Mouse (Mus musculus) G1E-ER4 (cell line): ENCODE data around the gene Ablim2. TPM values are rescaled to one million over a fixed set of nuclear protein-coding genes. Genes with fewer than 3 reads are reported as not detected.

ENCODE experiments used
- GATA1 ChIP-seq: IDR thresholded peaks from one replicate; pipeline ENCODE4 v1.8.0; 2012; ENCODE audit warnings: low read length, inconsistent platforms
- polyA plus RNA-seq: library from polyadenylated mRNA; stranded (reverse); fragments of >175 nt; gene quantifications from 2 replicates; pipeline ENCODE4 v1.2.3, GENCODE M21; 2012

The Ablim2 gene
- polyA plus RNA-seq, 1 experiment, result not detected

DNA sequence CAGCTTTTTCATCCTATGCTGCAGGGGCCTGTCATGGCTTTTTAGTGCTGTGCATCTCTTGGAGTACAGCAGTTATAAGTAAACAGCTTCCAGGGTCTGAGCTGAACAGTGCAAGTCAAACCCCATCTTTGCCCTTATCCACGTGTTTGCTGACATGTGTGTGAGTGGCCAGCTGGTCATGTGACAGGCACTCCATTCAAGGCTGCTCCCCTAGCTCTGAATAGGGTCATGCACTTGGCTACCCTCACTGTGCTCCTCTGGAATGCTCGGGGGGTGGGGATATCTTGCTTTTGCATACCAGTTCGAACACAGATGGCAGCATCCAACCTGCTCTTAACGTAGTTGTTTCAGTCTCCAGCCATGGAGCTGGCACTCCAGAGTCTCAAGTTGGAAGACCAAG, 115.7 kb downstream of the Ablim2 start:
- no peak for TF ChIP-seq GATA1

DNA sequence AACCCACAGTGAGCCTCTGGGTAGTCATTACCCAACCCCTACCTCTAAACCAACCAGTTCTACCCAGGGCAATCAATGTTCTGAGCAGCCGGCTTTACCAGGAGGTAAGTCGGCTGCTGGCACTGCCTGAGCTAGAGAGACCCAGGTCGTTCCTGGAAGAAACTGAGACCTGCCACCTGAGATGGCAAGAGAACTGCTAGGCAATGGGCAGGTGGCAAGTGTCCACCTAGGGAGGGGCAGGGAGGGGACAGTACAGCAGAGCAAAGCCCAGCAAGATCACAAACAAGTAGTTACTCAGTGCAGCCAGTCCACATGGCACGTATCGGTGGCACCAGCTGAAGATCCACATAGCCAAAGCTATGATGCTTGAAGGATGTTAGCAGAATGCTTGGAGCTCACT, 118.6 kb downstream of the Ablim2 start:
- TF ChIP-seq GATA1, result no peak

DNA sequence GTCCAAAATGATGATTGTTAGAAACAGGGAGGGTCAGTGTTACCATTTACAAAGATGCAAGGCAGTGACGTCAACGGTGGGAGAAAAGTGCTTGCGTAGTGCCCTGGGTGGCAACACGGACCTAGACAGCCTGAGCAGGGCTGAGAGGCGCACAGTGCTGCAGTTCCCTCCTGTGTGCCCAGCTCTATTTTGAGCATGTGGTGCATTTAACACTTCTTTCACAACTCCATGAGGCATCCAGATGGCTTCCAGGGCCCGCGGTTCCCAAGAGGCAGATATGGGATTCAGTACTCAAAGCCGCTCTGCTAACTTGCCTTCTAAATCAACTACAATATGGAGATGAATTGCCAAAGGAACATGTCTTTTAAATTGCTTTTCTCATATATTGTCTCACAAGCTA, 121.5 kb downstream of the Ablim2 start:
- no peak for TF ChIP-seq GATA1

DNA sequence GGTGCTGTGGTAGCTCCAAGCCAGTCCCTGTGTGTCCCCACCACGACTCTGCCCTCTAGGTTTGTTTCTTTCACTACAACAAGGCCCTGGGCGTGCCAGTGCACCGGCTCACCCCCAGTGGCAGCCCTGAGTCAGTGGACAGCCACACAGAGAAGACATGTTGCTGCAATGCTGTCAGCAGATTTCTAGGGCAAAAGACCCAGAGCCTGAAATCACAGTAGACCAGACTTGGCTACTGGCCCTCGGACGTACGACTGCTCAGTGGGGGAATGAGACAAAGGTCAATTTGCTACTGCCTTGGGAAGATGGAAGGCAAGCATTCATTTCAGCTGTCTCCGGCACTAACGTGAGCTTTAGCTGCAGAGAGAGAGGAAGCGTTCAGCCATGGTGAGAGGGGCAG, 124.7 kb downstream of the Ablim2 start:
- no peak for TF ChIP-seq GATA1

DNA sequence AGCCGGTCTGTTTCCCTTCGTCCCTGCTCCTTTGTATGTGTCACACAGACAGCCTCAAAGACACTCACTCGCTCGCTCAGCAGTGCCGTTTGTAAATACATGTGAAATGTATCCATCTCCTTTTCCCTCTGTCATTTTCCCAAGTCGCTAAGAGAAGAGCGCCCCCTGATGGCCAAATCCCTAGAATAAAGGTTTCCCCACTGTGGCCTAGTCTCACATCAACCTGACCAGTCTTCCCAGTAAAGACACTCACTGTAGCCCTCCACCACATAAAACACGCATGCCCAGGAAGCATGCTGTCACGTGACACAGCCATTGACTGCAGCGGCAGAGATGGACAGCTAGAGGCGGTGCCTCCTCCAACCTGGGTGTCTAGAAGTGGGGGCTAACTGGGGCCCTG, 126.6 kb downstream of the Ablim2 start:
- TF ChIP-seq GATA1, result no peak

DNA sequence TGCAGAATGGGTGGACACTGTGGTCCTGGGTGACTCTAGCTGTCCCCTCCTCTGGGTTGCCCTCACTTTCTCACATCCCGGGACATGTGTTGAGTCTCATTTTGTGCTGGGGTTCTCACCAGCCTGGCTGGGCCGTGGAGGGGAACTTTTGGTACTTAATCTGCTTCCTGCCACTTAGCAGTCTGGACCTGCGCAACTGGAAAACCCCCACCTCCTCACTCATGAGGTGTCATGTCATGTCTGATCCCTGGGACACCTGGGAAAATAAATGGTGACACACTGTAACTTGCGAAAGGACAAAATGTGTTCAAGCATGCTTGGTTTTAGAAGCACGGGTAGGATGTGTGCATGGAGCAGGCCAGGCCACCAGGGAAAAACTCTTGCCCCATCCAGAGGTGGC, 127.0 kb downstream of the Ablim2 start:
- TF ChIP-seq GATA1, result no peak

DNA sequence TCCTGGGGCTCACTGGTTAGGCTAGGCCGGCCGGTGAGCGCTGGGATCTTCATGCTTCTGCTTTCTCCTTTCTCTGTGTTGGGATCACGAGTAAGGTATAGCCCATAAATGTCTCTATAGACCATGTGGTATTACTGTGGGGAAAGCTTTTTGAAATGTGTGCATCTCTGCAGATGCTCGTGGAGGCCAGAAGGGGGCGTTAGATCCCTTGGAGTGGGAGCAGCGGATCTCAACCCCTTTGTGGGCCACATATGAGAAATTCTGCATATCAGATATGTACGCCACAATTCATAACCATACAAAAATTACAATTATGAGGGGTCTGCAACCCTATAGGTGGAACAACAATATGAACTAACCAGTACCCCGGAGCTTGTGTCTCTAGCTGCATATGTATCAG, 131.3 kb downstream of the Ablim2 start:
- no peak for TF ChIP-seq GATA1

DNA sequence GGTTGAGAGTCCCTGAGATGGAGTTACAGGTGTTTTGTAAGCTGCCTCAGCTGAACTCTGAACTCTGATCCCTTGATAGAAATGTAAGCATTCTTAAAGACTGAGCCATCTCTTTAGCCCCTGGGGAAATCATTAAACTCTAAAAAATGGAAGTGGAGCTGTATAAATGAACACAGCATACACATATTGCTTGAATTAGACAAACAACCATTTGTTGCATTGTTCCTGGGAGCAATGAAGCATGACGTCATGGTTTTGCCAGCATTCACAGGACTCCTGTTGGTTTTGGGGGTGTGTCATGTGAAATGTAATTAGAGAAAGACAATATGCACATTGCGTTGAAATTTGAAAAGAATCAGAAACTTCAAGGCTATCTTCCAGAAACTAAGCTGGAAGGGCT, 132.0 kb downstream of the Ablim2 start:
- TF ChIP-seq GATA1, result no peak

DNA sequence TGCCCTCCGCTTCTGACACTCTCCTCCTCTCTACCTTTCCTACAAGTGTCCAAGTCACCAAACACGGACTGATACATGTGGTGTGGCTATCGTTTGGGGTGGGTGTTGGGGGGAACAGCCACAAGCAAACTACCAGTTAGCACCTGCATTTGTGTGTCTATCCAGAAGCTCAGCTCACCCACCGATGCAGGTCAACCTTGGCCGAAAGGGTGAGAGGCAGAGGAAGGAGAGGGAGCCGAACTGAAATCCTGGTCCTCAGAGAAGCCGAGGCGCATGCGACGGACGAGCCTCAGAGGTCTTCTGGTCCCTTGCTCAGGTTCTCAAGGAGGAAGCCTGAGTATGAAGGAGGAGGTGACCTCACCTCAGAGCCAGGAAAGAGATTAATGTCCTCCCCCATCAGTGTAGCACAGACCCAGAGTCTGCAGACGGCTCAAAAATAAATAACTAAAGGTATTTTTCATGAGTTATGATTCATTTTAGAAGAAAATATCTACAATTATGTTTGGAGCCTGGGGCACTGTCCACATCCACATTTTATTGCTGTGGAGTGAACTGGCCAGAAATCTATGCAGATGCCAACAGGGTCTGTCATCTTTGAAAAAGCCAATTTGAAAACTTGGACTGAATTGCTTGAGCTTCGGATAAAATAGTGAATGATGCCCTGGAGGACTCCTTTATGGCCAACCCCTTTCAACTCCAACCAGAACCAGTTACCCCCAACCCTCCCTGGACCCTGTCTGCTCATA, 133.5 kb downstream of the Ablim2 start:
- TF ChIP-seq GATA1, result no peak

DNA sequence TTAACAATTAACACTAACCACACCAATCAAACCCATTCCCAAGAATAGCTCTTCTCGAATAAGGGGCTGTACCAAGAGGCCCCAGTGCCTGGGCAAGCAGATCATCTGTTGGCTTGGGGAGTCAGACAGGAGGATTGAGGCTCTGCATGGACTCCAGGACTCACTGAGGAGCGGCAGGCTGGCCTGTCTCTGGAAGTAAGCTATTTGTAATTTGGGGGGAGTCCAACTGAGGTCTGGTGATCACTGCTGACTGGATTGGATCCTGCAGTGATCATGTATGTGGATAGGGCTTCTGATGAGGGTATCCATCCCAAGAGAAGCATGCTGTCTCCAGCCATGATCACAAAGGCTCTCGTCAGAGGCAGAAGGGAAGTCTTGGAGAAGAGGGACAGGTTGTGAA, 134.7 kb downstream of the Ablim2 start:
- TF ChIP-seq GATA1, result no peak

DNA sequence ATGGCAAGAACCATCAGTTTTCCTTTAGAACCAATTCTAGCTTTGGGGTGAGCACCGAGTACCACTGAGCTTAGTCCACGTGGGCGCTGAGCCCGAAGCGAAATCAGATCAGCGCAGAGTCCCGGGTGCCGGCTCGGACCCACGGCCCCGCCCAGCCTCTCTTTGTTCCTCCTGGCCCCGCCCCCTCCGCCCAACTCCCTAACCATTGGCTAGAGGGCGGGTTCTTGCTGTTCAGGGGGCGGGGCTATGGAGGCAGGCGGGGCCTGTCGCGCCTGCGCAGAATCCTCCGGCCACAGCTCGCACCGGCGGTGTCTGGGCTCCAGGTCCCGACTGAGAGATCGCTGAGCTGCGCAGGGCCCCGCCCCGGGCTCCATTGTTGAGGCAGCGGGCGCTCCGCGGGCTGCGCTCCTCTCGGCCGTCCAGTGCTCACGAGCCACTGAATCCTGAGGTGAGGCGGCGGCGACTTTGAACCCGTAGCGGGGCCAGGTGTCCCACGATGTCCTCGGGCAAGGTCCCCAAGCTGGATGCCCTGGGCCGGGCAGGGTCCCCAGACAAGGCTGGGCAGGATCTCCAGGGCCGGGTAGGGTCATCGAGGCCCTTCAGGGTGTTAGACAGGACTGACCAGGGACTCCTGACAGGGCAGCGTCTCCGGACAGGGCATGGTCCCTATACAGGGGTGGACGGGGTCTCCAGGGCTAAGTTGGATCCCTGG, 135.6 kb downstream of the Ablim2 start, which contains the start of gene Afap1:
Gene Afap1 (plus strand): TSS at position 227 of the 712 bp plus-strand sequence.
- no peak for TF ChIP-seq GATA1

DNA sequence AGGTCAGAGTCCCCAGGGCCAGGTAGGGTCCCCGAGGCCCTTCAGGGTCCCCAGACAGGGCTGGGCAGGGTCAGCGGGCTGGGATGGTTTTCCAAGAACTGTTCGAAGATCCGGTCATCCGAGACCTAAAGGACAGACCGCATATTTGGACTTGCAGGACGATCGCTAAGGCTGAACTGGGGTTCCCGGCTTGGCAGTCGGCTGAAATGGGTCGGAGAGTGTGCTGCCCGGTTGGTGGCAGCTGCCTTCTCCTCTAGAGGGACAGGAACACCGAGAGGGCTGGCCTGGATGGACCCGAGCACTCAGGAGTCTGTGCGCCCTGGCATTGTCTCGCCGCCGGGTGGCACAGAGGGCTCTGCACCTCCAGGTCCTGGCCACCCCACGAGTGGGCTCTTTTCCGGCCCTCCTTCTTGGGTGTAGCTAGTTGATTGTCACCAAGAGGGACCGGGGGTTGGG, 136.2 kb downstream of the Ablim2 start:
- TF ChIP-seq GATA1, result no peak

DNA sequence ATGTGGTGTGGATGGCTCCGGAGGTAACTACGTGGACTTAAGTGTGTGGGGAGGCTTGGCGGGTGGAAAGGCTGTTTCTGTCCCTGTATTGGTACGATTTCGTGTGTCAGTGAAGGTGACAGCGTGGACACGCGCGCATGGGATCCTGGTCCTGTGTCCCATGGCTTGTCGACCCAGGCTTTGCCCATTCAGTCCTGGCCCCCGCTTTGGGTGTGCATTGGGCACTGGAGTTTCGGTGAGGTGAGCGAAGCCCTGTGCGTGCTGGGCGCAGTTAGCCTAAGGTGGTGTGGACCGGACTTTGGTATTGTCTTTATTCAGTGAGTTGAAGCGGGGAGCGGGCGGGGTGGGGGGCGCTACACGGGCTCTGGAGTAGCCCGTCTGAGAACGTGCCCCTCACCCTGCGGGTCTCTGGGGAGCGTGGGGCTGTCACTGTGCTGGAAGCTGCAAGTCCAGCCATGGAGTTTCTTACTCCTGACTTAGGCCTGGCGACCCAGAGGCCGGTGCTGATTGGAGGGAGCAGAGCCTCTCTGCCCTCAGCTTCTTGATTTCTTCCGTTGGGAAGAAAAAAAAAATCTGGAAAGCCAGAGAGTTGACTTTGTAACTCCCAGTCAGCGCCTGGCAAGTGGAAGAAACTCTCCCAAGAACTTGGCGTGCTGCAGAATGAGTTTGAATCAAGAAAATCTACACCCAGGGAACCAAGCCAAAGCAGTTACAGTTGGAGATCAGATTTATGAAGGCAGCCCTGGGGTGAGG, 136.8 kb downstream of the Ablim2 start:
- no peak for TF ChIP-seq GATA1

DNA sequence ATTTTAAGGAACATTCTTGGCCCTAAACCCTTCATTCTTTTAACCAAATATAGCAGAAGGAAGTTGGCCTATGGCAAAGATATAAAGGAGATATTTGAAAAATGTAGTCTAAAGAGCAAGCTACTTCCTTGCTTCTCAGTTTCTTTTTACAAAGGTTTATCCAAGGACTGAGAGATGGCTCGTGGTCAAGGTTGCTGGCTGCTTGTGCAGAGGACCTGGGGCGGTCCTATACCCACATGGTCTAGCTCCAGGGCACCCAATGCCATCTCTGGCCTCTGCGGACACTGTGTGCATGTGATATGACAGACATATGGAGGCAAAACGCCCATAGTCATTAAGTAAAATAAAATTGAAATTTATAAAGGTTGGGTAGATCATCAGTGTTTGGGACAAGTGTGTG, 138.2 kb downstream of the Ablim2 start:
- TF ChIP-seq GATA1, result no peak

DNA sequence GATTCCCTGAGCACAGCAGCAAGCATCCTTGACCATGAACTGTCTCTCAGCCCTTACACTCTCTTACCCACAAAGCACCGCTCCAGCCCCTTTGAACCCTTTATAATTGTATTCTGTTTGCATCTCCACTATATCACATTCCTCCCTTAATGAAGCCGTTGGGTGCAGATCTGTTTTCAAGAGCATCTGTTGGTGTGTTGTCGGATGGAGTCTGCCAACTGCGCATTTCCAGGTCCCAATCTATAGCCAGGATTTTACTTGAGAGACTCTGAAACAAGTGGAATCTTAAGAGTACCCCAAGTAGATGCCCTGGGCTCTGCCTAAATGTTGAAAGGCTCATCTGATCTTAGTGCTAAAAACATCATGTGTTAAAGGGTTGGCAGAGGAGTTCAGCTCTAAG, 138.9 kb downstream of the Ablim2 start:
- no peak for TF ChIP-seq GATA1

DNA sequence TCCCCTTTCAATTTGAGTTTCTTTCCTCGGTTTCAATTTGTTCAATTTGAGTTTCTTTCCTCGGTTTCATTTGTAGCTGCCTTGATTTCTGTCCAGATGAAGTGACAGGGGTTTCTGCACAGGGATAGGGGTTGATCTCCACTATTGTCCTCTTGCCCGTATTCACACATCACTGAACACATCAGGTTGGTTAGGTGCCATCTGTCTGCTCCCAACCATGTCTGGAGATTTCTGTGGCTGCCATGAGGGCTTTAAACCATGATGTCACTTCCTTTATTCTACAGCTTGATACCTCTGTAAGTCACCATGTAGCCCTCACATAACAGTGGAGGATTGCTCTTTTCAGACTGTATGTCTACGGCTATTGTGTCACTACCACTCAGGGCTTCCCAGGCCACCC, 139.5 kb downstream of the Ablim2 start:
- no peak for TF ChIP-seq GATA1
